In the genomic region with DNA sequence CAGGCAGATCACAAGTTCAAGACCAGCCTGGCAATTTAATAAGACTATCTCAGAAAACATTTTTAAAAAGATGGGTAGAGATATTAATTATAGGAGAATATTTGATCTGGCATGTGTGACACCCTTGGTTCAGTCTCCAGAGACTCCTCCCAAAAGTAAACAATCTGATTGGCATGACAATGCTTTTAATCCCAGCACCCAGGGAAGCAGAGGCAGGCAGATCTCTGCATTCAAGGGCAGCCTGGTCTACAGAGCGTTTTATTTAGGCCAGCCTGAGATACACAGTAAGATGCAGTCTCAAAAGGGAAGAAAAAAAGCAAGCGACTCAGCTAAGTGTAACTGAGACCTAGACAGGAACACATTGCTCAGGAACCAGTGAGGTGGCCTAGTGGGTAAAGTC, we compare ENCODE assay signal across 8 mouse cellular contexts. TPM values are rescaled to one million over a fixed set of nuclear protein-coding genes. Genes with fewer than 3 reads are reported as not detected.
DNase-seq lines count a peak whose midpoint lies in the region; ATAC-seq and TF ChIP-seq lines count a peak whose summit lies in the region.
"Had no signal": no experiment of that assay in that cellular context is flagged by ENCODE, and none has a peak within 500 bp of the region (broad histone marks: within the 10 kb centered on the region; RNA-seq: fewer than 3 reads in every experiment).

No protein-coding gene starts in this region.

- H3K27me3 ChIP-seq in megakaryocyte, embryonic 14.5 days (replicated peaks), result no peaks in the 10 kb centered on the region
- H3K27me3 ChIP-seq in limb, embryonic 13.5 days, result no peaks in the 10 kb centered on the region
- H3K27me3 ChIP-seq in stomach, embryonic 16.5 days (ENCODE audit: control insufficient read depth, insufficient read depth, low read length), result no peaks in the 10 kb centered on the region

- DNase-seq in right cerebral cortex, adult 2 months (ENCODE audit: low spot score in 2 of 2), result no peak
- no peak for DNase-seq in urinary bladder, postnatal 36 days (ENCODE audit: low spot score in 2 of 2)
- DNase-seq: right cerebral cortex, adult 18-20 months had no signal

- no peak overlapping the region for H3K27ac ChIP-seq in embryonic fibroblast, embryonic 13.5 days (ENCODE audit: insufficient read depth, low read length)
- no peak overlapping the region for H3K27ac ChIP-seq in limb, embryonic 13.5 days
- H3K27ac ChIP-seq in stomach, embryonic 16.5 days (ENCODE audit: low read length), result no peak overlapping the region

- TF ChIP-seq CTCF in embryonic fibroblast, embryonic 13.5 days (IDR thresholded peaks at IDR 0.05; ENCODE audit: borderline replicate concordance, insufficient read depth, low read length), result no peak

- peak overlapping the region; percentile 84 for H3K4me2 ChIP-seq in limb, embryonic 13.5 days (replicated peaks)
- peak overlapping the region; percentile 76 for H3K4me2 ChIP-seq in stomach, embryonic 16.5 days (ENCODE audit: low read depth, low read length)

- H3K4me1 ChIP-seq in megakaryocyte, embryonic 14.5 days, result peaks cover 44% of the 10 kb centered on the region
- peaks cover 6% of the 10 kb centered on the region; the same call in 1 of the 2 replicates for H3K4me1 ChIP-seq in embryonic fibroblast, embryonic 13.5 days (ENCODE audit: control insufficient read depth, insufficient read depth, low read length)
- peaks cover 33% of the 10 kb centered on the region for H3K4me1 ChIP-seq in limb, embryonic 13.5 days
- H3K4me1 ChIP-seq in stomach, embryonic 16.5 days (ENCODE audit: control insufficient read depth, insufficient read depth, low read length), result peaks cover 11% of the 10 kb centered on the region

- ATAC-seq in megakaryocyte, adult 5-6 weeks (ENCODE audit: poor library complexity, severe bottlenecking), result no peak
- no peak for ATAC-seq in limb, embryonic 13.5 days (ENCODE audit: low FRiP score, low read depth)
- no peak for ATAC-seq in stomach, embryonic 16.5 days (ENCODE audit: insufficient read depth, low FRiP score)

- peaks cover 26% of the 10 kb centered on the region for H3K36me3 ChIP-seq in megakaryocyte, embryonic 14.5 days (replicated peaks; ENCODE audit: low read length)
- peaks cover 8% of the 10 kb centered on the region for H3K36me3 ChIP-seq in limb, embryonic 13.5 days
- H3K36me3 ChIP-seq in stomach, embryonic 16.5 days (ENCODE audit: control insufficient read depth, insufficient read depth, low read length), result no peaks in the 10 kb centered on the region

- 96% methylated on average over 2 of the region's 2 CpGs for WGBS in limb, embryonic 13.5 days
- WGBS in stomach, embryonic 16.5 days, result 91% methylated on average over 2 of the region's 2 CpGs

- H3K9ac ChIP-seq in limb, embryonic 13.5 days, result peak overlapping the region; percentile 96; the same call in 1 of the 2 replicates
- peak overlapping the region; percentile 26; the same call in 1 of the 2 replicates for H3K9ac ChIP-seq in stomach, embryonic 16.5 days (ENCODE audit: low read length)

- peak overlapping the region; percentile 64 for H3K4me3 ChIP-seq in megakaryocyte, embryonic 14.5 days (replicated peaks)
- peak overlapping the region; percentile 93 for H3K4me3 ChIP-seq in embryonic fibroblast, embryonic 13.5 days (ENCODE audit: insufficient read depth, low read length)
- H3K4me3 ChIP-seq in limb, embryonic 13.5 days, result peak overlapping the region; percentile 87
- H3K4me3 ChIP-seq in stomach, embryonic 16.5 days (replicated peaks; ENCODE audit: low read length), result peak overlapping the region; percentile 6; the same call in 1 of the 2 replicates

- no peaks in the 10 kb centered on the region for H3K9me3 ChIP-seq in megakaryocyte, embryonic 14.5 days
- H3K9me3 ChIP-seq in limb, embryonic 13.5 days, result no peaks in the 10 kb centered on the region
- H3K9me3 ChIP-seq in stomach, embryonic 16.5 days (replicated peaks; ENCODE audit: control insufficient read depth, low read length), result no peaks in the 10 kb centered on the region

- no peak for TF ChIP-seq POLR2A in embryonic fibroblast, embryonic 13.5 days (IDR thresholded peaks at IDR 0.05; ENCODE audit: low read depth, low read length)

RNA-seq across cellular contexts. Expression of a gene that starts 1.9 kb away (rescaled TPM):
- 7.3 and 10.2 TPM in 2 replicates for polyA plus RNA-seq in megakaryocyte, embryonic 14.5 days (2012; ENCODE audit: insufficient read depth, low replicate concordance)
- total RNA-seq in megakaryocyte, adult 5-6 weeks (2015), result 36.8 and 40.0 TPM in 2 replicates
- 58.0 and 71.2 TPM in 2 replicates for total RNA-seq in megakaryocyte, adult 5-6 weeks (2017)
- polyA plus RNA-seq in embryonic fibroblast, embryonic 13.5 days (2011; ENCODE audit: insufficient read length, low read depth, missing spikeins), result 50.7 and 51.9 TPM in 2 replicates
- polyA plus RNA-seq in limb, embryonic 13.5 days (2015; fragmentation: Nextera tagmentation; extraction: Ambion mirVana), result 69.4 and 70.5 TPM in 2 replicates
- 45.8 and 46.3 TPM in 2 replicates for polyA plus RNA-seq in stomach, embryonic 16.5 days (2015; fragmentation: Nextera tagmentation; extraction: Ambion mirVana)

RNA-seq across cellular contexts. Expression of a gene that starts 34.9 kb away (rescaled TPM):
- polyA plus RNA-seq in megakaryocyte, embryonic 14.5 days (2012; ENCODE audit: insufficient read depth, low replicate concordance), result not detected in 2 replicates
- not detected in 2 replicates for total RNA-seq in megakaryocyte, adult 5-6 weeks (2015)
- not detected in 2 replicates for total RNA-seq in megakaryocyte, adult 5-6 weeks (2017)
- 0.30 and 1.8 TPM in 2 replicates for polyA plus RNA-seq in embryonic fibroblast, embryonic 13.5 days (2011; ENCODE audit: insufficient read length, low read depth, missing spikeins)
- 0.79 and 1.5 TPM in 2 replicates for polyA plus RNA-seq in limb, embryonic 13.5 days (2015; fragmentation: Nextera tagmentation; extraction: Ambion mirVana)
- polyA plus RNA-seq in stomach, embryonic 16.5 days (2015; fragmentation: Nextera tagmentation; extraction: Ambion mirVana), result 0.25 and 0.93 TPM in 2 replicates

RNA-seq across cellular contexts. Expression of a gene that starts 36.3 kb away (rescaled TPM):
- polyA plus RNA-seq in megakaryocyte, embryonic 14.5 days (2012; ENCODE audit: insufficient read depth, low replicate concordance), result 0.17 TPM in 1 of 2 replicates, not detected in the other
- 14.7 and 18.0 TPM in 2 replicates for total RNA-seq in megakaryocyte, adult 5-6 weeks (2015)
- total RNA-seq in megakaryocyte, adult 5-6 weeks (2017), result 23.0 and 26.4 TPM in 2 replicates
- polyA plus RNA-seq in embryonic fibroblast, embryonic 13.5 days (2011; ENCODE audit: insufficient read length, low read depth, missing spikeins), result 15.8 and 21.0 TPM in 2 replicates
- 37.2 and 40.3 TPM in 2 replicates for polyA plus RNA-seq in limb, embryonic 13.5 days (2015; fragmentation: Nextera tagmentation; extraction: Ambion mirVana)
- polyA plus RNA-seq in stomach, embryonic 16.5 days (2015; fragmentation: Nextera tagmentation; extraction: Ambion mirVana), result 26.4 and 27.0 TPM in 2 replicates

Comparison
In these comparisons a context has a peak if more than half of its experiments do, and no peak if none do; other contexts are left out.
1. H3K4me3 ChIP-seq: peak in every context shown above with its lines; median percentile 93 in embryonic fibroblast, embryonic 13.5 days; 87 in limb, embryonic 13.5 days; 64 in megakaryocyte, embryonic 14.5 days; 6 in stomach, embryonic 16.5 days.
2. RNA of a gene that starts 36.3 kb away (polyA plus RNA-seq): 37.2 to 40.3 TPM in limb, embryonic 13.5 days, 26.4 to 27.0 TPM in stomach, embryonic 16.5 days and 15.8 to 21.0 TPM in embryonic fibroblast, embryonic 13.5 days; 0.17 TPM in megakaryocyte, embryonic 14.5 days; every median in the first group is over 10 times any median in the second.